Mouse (Mus musculus) heart, postnatal 0 days (tissue): ENCODE measurements around the gene Ap1s3.

Experiments used
- CTCF ChIP-seq: IDR thresholded peaks from 2 replicates; pipeline ENCODE4 v1.5.1; 2016; ENCODE audit warnings: antibody characterized with exemption, control low read depth, low read depth
- EP300 ChIP-seq: IDR thresholded peaks from 2 replicates; pipeline ENCODE4 v1.6.1; 2016; ENCODE audit warnings: antibody characterized with exemption, low read depth

- TF ChIP-seq CTCF (no peak), EP300 (no peak)
These were observed 32.7 kb downstream of the Ap1s3 start for GRCm38 (mm10) chr1:79639107-79639506.
